Mouse (Mus musculus) hindbrain, postnatal 0 days (tissue): ENCODE measurements around the gene Wdfy3. TPM values are rescaled to one million over a fixed set of nuclear protein-coding genes. Genes with fewer than 3 reads are reported as not detected.

ENCODE experiments used
- ATAC-seq: fragments of 200-750 bp; cut with Nextera tagmentation; 2 replicates; pipeline ENCODE4 v1.8.0; 2017; ENCODE audit warnings: mild to moderate bottlenecking, moderate TSS enrichment, moderate library complexity
- DNase-seq: peaks from one replicate; pipeline ENCODE4 v3.0.0-alpha.2; 2015; ENCODE audit warnings: low spot score
- H3K27ac ChIP-seq: fragments of 300-500 bp; sonication (generic); 2 replicates; pipeline ENCODE4 v1.5.1; 2014; ENCODE audit warnings: mild to moderate bottlenecking
- H3K27me3 ChIP-seq: fragments of 300-500 bp; sonication (generic); 2 replicates; pipeline ENCODE4 v1.6.1; 2014; ENCODE audit warnings: low read length, mixed read lengths; ENCODE audit not compliant: insufficient read depth
- H3K36me3 ChIP-seq: fragments of 300-500 bp; sonication (generic); 2 replicates; pipeline ENCODE4 v1.6.1; 2014; ENCODE audit warnings: low read length, mixed read lengths; ENCODE audit not compliant: insufficient read depth
- H3K4me1 ChIP-seq: fragments of 300-500 bp; sonication (generic); 2 replicates; pipeline ENCODE4 v1.6.1; 2014; ENCODE audit warnings: antibody characterized with exemption, low read length, mixed read lengths; ENCODE audit not compliant: insufficient read depth
- H3K4me2 ChIP-seq: fragments of 300-500 bp; sonication (generic); 2 replicates; pipeline ENCODE4 v1.6.1; 2014; ENCODE audit warnings: low read depth, mild to moderate bottlenecking, low read length, moderate library complexity, mixed read lengths
- H3K4me3 ChIP-seq: fragments of 300-500 bp; sonication (generic); 2 replicates; pipeline ENCODE4 v1.5.1; 2014; ENCODE audit warnings: low read length
- H3K9ac ChIP-seq: fragments of 300-500 bp; sonication (generic); replicated peaks from 2 replicates; pipeline ENCODE4 v1.6.1; 2014; ENCODE audit warnings: mild to moderate bottlenecking, low read length, moderate library complexity, mixed read lengths
- H3K9me3 ChIP-seq: fragments of 300-500 bp; sonication (generic); 2 replicates; pipeline ENCODE4 v1.6.1; 2016; ENCODE audit warnings: low read length, mixed read lengths
- CTCF ChIP-seq: IDR thresholded peaks from 2 replicates; pipeline ENCODE4 v1.5.1; 2016; ENCODE audit warnings: antibody characterized with exemption, control low read depth, low read depth
- WGBS: fragments of 180-500 bp; shearing (Covaris S2); extraction: QIAGEN DNeasy Blood & Tissue Kit; methylation state at CpG from one replicate; pipeline ENCODE4 v1.1.7; 2014; 5-methylcytosine and 5-hydroxymethylcytosine counted together
- polyA plus RNA-seq: library from polyadenylated mRNA; unstranded; fragments of >200 nt; fragmentation: Nextera tagmentation; extraction: Ambion mirVana; gene quantifications from 2 replicates; pipeline ENCODE4 v1.2.1, GENCODE M21; 2015
- total RNA-seq: library from RNA; depleted of rRNA; stranded (reverse); fragments of >200 nt; gene quantifications from 2 replicates; pipeline ENCODE4 v1.2.3, GENCODE M21; 2014

Wdfy3 gene
- total and polyA plus RNA-seq, 2 experiments from 2014 or later: 15.8 to 83.5 TPM

- H3K4me2 ChIP-seq: 0 out of 2 replicates have a peak overlapping the region, but pooled peaks have one; percentile 10
- no peaks in the 10 kb centered on the region for H3K9me3 ChIP-seq
- peak; percentile 43; the same call in 1 of the 2 replicates for ATAC-seq
These were observed 30.8 kb upstream of the Wdfy3 start for GRCm38 (mm10) chr5:102100246-102101241.

GRCm38 (mm10) chr5:102095576-102095975, 25.9 kb upstream of the Wdfy3 start:
- peak; percentile 19; the same call in 1 of the 2 replicates for TF ChIP-seq CTCF
- 80% methylated on average over 4 of the region's 4 CpGs for WGBS
- Histone ChIP-seq H3K27me3 (no peaks in the 10 kb centered on the region), H3K9ac (no peak overlapping the region), H3K4me3 (no peak overlapping the region), H3K4me2 (no peak overlapping the region), H3K36me3 (no peaks in the 10 kb centered on the region), H3K9me3 (no peaks in the 10 kb centered on the region), H3K27ac (no peak overlapping the region), H3K4me1 (0 out of 2 replicates have a peak, but pooled peaks cover 4% of the 10 kb centered on the region)
- ATAC-seq: no peak
- DNase-seq: no peak

More at GRCm38 (mm10) chr5:102100246-102101241, 30.8 kb upstream of the Wdfy3 start:
- Histone ChIP-seq H3K36me3 (no peaks in the 10 kb centered on the region), H3K27ac (no peak overlapping the region; the same call in 1 of the 2 replicates), H3K9ac (no peak overlapping the region), H3K4me1 (0 out of 2 replicates have a peak, but pooled peaks cover 4% of the 10 kb centered on the region), H3K4me3 (no peak overlapping the region), H3K27me3 (no peaks in the 10 kb centered on the region)
- 35% methylated on average over 21 of the region's 21 CpGs for WGBS
- no peak for DNase-seq
- no peak for TF ChIP-seq CTCF

GRCm38 (mm10) chr5:102090686-102091085, 21.0 kb upstream of the Wdfy3 start:
- Histone ChIP-seq H3K27me3 (no peaks in the 10 kb centered on the region), H3K27ac (no peak overlapping the region), H3K9me3 (no peaks in the 10 kb centered on the region), H3K9ac (no peak overlapping the region), H3K4me1 (no peaks in the 10 kb centered on the region), H3K4me3 (no peak overlapping the region), H3K4me2 (no peak overlapping the region), H3K36me3 (no peaks in the 10 kb centered on the region)
- TF ChIP-seq CTCF: no peak
- WGBS: 80% methylated on average over 3 of the region's 3 CpGs
- no peak for ATAC-seq
- DNase-seq: no peak

GRCm38 (mm10) chr5:102084737-102085705, 15.3 kb upstream of the Wdfy3 start:
- 54% methylated on average over 18 of the region's 18 CpGs for WGBS
- DNase-seq: no peak
- Histone ChIP-seq H3K27ac (no peak overlapping the region), H3K27me3 (no peaks in the 10 kb centered on the region), H3K4me2 (no peak overlapping the region), H3K36me3 (no peaks in the 10 kb centered on the region), H3K4me3 (no peak overlapping the region), H3K4me1 (no peaks in the 10 kb centered on the region), H3K9ac (no peak overlapping the region), H3K9me3 (no peaks in the 10 kb centered on the region)
- no peak for TF ChIP-seq CTCF
- no peak for ATAC-seq

GRCm38 (mm10) chr5:102074086-102074485, 4.4 kb upstream of the Wdfy3 start:
- Histone ChIP-seq H3K27ac (no peak overlapping the region), H3K4me2 (no peak overlapping the region), H3K9ac (no peak overlapping the region), H3K4me3 (no peak overlapping the region), H3K36me3 (no peaks in the 10 kb centered on the region), H3K9me3 (no peaks in the 10 kb centered on the region), H3K27me3 (no peaks in the 10 kb centered on the region), H3K4me1 (no peaks in the 10 kb centered on the region)
- no peak for ATAC-seq
- DNase-seq: peak; percentile 93
- TF ChIP-seq CTCF: peak; percentile 73
- WGBS: 0% methylated on average over 1 of the region's 1 CpGs

GRCm38 (mm10) chr5:102072057-102072456, 2.3 kb upstream of the Wdfy3 start:
- no peak overlapping the region for H3K4me3 ChIP-seq
- no peaks in the 10 kb centered on the region for H3K27me3 ChIP-seq
- no peaks in the 10 kb centered on the region for H3K9me3 ChIP-seq
- no peak for TF ChIP-seq CTCF
- H3K4me2 ChIP-seq: no peak overlapping the region
- ATAC-seq: no peak
- H3K4me1 ChIP-seq: peaks cover 11% of the 10 kb centered on the region
- H3K9ac ChIP-seq: no peak overlapping the region
- no peak for DNase-seq
- no peak overlapping the region for H3K27ac ChIP-seq
- WGBS: 48% methylated on average over 4 of the region's 4 CpGs
- H3K36me3 ChIP-seq: no peaks in the 10 kb centered on the region
